Mouse (Mus musculus) lung, postnatal 36 days (tissue): Measurements from ENCODE around the gene Tmem50b.

ENCODE experiments used
- DNase-seq: peaks from one replicate; pipeline ENCODE4 v3.0.0; 2022; ENCODE audit warnings: mixed read lengths

Tmem50b gene

GRCm38 (mm10) chr16:91561541-91562457 is 35.8 kb downstream of the Tmem50b start:
- peak; percentile 35 for DNase-seq

GRCm38 (mm10) chr16:91561099-91561498 is 36.5 kb downstream of the Tmem50b start:
- peak; percentile 77 for DNase-seq

GRCm38 (mm10) chr16:91557693-91558092 is 39.9 kb downstream of the Tmem50b start:
- peak; percentile 72 for DNase-seq

- DNase-seq, result no peak
Observed at GRCm38 (mm10) chr16:91557214-91557613, 40.4 kb downstream of the Tmem50b start.

- DNase-seq, result no peak
Observed at GRCm38 (mm10) chr16:91556659-91557058, 40.9 kb downstream of the Tmem50b start.

- DNase-seq, result no peak
Observed at GRCm38 (mm10) chr16:91555017-91555605, 42.5 kb downstream of the Tmem50b start.

GRCm38 (mm10) chr16:91553625-91554024 is 44.0 kb downstream of the Tmem50b start:
- peak; percentile 83 for DNase-seq

GRCm38 (mm10) chr16:91552072-91552471 is 45.5 kb downstream of the Tmem50b start:
- DNase-seq, result no peak

GRCm38 (mm10) chr16:91551081-91551524 is 46.5 kb downstream of the Tmem50b start:
- peak; percentile 28 for DNase-seq

GRCm38 (mm10) chr16:91549616-91550015 is 48.0 kb downstream of the Tmem50b start:
- no peak for DNase-seq

- DNase-seq, result no peak
Observed at GRCm38 (mm10) chr16:91548996-91549395, 48.6 kb downstream of the Tmem50b start.

GRCm38 (mm10) chr16:91548586-91548985 is 49.0 kb downstream of the Tmem50b start:
- DNase-seq, result no peak

GRCm38 (mm10) chr16:91547974-91548373 is 49.6 kb downstream of the Tmem50b start:
- DNase-seq, result peak; percentile 53

GRCm38 (mm10) chr16:91546836-91547741 is 50.5 kb downstream of the Tmem50b start, which contains the start of gene Ifngr2:
TSS of gene Ifngr2 (plus strand) at chr16:91547072.
- peak; percentile 74 for DNase-seq

- DNase-seq, result peak; percentile 78
Observed at GRCm38 (mm10) chr16:91546391-91546835, 51.2 kb downstream of the Tmem50b start.

GRCm38 (mm10) chr16:91545597-91546281 is 51.9 kb downstream of the Tmem50b start:
- peak; percentile 82 for DNase-seq

- no peak for DNase-seq
Observed at GRCm38 (mm10) chr16:91543619-91544018, 54.0 kb downstream of the Tmem50b start.

GRCm38 (mm10) chr16:91541573-91542081 is 56.0 kb downstream of the Tmem50b start:
- no peak for DNase-seq

GRCm38 (mm10) chr16:91538513-91538912 is 59.1 kb downstream of the Tmem50b start:
- no peak for DNase-seq

- DNase-seq, result no peak
Observed at GRCm38 (mm10) chr16:91538051-91538450, 59.5 kb downstream of the Tmem50b start.

- no peak for DNase-seq
Observed at GRCm38 (mm10) chr16:91537065-91537464, 60.5 kb downstream of the Tmem50b start.

GRCm38 (mm10) chr16:91536372-91536771 is 61.2 kb downstream of the Tmem50b start:
- no peak for DNase-seq
